Mouse (Mus musculus): Measurements from ENCODE around the gene Idh3g.

The Idh3g gene

DNA sequence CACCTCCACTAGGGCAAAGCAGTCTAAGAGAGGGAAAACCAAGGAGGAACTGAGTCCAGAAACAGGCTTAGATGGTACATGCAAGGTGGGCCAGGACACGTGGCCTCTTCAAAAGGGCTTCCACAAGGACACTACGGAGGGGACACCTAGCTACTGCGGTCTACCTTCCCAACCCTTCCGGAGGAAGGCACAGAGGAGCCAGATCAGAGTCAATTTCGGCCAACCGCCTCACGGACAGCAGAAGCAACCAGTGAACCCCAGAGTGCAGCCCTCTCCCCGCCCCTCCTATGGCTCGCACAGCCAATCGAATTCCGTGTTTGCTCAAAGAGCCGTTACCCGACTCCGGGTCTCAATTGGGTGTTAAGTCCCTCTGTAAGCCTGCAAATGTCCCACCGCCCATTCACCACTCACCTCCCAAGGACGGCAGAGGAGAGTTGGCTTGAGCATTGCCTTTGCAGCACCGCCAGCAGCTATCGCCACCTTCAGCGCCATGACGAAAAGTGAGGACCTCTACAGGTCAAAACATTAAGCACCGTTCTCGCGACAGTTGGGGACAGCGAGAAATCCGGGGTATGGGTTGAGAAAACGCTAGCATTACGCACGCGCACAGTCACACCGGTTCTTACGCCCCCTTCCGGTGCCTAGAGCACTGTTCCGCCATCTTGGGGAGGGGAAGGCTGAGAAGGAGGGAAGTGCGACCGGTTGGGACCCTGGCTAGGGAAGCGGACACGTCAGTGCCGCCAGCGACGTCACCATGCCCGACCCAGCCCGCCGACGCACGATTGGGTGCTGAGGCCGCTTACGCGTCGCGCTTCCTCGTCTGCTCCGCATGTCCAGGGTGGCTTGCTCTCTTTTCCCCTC is at the start of gene Idh3g, which contains the start of gene Ssr4:
Gene Idh3g, minus strand, starts transcription at position 534 of the 861 bp plus-strand sequence.
Gene Ssr4, plus strand, starts transcription at position 665 of the 861 bp plus-strand sequence.
- DNase-seq = peak; percentile 87 to 93

DNA sequence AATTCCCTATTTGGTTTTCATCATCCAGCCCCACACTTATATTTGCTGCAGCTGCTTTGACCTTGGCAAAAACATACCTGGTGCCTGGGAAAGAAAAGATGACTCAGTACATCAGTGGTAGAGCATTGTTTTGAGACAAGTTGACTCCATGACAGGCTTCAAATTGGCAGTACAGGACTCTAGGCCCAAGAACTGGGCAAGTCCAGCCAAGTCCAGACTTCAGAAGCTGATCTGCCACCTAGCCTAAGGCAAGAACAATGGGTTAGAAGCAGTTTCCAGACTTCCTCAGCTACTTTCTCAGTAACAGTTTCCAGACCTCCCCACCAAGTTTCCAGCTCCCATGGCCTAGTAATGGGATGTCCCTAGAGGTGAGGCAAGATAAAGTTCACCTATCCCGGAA is 49.0 kb upstream of the Idh3g start:
- no peak for DNase-seq

DNA sequence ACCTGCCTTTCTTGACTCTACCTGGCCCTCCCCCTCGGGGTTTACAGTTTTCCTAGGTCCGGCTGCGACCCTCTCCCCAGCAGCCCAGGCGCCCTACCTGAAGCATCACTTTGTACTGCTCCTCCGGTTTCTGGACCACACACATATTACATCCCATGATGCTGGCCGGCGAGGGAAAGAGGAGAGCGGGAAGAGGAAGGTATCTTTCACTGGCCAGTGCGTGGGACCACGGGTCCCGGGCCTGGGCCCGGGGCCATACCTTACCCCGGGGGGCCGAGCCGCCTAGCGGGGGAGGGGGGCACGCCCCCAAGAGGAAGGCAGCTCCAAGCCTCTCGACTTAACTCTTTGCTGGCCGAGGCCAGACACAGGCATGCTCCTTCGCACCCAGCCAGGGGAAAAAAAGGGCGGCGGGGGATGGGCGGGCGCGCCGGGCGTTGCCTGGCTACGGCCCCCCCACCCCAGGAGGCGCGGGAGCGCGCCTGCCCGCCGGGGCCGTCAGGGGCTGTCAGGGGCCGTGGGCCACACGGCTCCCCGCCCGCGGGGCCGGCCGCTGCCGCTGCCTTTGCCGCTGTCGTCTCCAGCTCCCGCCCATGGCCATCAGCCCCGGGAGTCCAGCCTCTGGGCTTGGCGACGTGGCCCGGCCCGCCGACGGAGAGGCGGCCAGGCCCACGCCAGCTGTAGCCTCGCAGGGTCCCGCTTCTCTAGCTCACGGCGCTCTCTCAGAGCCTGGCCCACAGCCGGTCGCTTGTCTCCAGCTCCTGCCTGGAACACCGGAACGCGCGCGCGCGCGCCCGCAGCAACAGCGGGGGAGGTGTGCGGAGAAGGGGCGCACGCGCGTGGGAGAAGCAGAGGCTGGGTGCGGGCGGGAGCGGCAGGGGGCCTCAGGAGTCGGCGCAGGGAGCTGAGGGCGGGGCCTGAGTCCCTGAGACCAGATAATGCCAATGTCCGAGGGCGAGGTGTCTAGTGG is 37.8 kb upstream of the Idh3g start, which contains the start of gene Pdzd4:
Gene Pdzd4, minus strand, starts transcription at position 785 of the 967 bp plus-strand sequence.
- peak; percentile 34 to 41 for DNase-seq

DNA sequence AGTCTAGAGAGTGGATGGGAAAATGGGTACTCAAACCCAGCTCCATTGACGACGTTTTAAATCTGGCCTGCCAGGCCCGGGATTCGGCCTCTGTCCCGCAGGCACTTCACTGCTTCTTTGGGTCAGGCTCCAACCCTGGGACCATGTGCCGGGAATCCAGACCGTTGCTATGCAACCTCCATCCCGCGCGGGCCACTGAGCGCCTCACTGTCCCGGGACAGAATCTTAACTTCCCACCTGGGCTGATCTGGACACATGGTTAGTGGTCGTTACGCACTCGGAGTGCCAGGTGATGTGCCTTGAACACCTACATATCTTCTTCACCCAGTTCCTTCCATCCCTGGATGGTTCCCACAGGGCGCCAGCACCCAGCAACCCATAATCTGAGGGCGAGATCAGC is 37.0 kb upstream of the Idh3g start:
- no peak for DNase-seq

DNA sequence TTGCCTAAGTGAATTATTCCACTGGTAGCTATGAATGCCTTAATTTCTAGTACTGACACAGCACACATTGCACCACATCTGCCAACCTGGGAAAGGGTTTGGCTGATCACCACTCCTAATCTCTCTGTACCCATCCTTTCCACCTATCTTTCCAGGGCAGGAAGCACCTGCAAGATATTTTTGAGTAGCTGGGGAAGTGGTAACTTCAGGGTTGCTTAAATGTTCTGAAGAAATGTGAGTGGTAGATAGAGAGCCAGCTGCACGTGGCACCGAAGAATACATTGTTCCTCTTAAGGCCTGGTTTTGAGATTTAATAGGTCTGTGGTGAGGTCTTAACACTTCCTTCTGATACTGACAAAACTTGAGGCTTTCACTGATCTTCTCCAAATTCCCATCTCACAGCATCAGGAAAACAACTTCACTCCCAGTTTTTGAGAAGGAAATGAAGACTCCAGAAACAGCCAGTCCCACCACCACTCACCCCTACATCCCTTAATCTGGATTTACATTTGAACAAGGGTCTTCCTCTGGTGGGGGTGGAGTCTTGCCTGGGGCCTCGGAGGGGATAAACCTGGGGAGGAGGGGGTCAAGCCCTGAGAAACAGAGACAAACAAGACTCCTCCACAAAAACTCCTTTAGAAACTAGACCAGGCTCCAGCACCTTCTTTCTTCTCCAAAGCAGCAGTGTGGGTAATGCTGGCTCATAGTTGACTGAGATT is 30.1 kb upstream of the Idh3g start:
- DNase-seq = no peak

DNA sequence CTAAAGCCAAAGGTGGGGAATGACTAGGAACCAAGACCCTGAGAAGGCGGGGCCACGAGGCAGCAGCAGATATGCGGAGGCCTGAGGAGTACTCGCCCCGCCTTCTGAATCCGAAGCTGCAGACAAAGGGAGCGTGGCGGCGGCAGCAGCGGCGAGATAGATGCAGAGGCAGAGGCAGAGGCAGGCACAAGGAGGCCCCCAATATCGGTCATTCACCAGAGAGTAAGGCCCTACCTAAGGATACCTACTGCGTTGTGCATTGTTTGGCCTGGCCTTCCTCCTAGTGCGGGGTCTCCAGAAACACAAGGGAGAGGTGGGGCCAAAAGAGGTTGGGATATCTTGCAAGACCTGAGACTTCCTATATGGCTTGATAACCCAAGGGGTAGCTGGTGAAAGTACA is 28.4 kb upstream of the Idh3g start:
- DNase-seq = no peak

DNA sequence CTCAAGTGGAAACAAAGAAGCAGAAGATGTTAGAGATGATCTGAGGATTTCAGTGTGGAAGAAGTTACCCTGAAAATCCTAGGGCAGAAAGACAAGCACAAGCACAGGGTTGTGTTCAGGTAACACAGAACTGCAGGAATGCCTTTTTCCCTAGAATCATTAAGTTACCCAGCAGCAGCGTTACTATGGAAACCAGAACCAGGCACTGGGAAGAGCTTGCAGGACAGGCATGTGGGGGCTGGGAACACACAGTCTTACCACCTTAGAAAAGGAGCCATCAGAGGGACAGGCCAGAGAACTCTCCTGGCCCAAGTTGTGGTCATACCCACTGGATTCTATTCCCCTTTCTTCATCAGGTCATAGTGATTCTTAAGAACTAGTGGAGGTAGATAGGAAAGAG is 19.1 kb upstream of the Idh3g start:
- DNase-seq = no peak

DNA sequence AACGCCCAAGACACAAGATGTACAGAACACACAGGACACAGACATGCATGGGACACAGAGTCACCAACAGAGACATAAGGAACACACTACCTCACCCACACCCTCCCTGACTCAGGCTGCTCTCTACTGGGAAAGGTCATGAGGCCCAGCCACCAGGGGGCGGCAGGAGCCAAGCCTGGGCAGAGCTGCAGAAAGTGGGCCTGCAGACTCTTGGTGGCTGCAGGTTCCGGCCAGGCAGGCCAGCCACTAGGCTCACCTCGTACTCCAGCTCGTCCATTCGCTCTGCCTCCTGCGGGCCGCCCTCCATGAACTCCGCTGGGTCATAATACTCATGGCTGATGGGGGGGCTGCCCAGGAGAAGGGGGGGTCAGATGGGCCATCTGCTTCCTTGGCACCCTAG is 11.8 kb upstream of the Idh3g start:
- DNase-seq = peak; percentile 36 to 46

DNA sequence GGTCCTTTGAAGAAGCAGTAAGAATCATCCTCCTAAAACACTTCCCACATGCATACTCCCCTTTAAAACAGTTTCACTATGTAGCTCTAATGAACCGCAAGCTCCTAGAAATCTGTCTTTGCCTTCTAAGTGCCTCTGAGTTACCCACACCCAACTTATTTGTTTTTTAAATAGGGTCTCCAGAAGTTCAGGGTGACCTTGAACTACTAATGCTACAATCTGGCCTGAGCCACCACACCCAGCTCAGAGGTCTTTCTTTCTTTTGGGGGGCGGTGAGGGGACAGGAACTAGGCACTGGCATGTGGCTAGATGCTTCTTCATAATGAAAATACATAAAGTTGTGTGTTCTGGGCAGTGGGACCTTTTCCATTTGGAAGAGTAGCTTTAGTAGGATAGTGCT is 10.8 kb upstream of the Idh3g start:
- no peak for DNase-seq

DNA sequence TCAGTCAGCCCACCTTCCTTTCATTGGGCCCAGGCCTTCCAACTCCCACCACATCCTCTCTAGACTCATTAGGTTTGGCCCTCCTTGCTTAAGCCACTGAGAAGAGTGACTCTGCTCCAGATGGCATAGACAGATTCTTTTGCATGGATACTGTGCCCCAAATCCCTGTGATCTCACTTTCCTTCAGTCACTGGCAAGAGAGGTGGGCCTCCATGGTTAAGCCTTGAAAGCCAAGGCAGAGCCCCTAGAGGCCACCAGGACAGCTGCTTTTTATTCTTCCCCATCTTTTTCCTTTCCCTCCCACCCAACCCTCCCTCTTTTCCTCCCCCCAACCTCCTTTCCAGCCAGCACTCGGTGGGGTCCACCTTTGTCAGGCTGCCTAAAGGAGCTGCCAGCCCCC is 6.8 kb upstream of the Idh3g start:
- no peak for DNase-seq

DNA sequence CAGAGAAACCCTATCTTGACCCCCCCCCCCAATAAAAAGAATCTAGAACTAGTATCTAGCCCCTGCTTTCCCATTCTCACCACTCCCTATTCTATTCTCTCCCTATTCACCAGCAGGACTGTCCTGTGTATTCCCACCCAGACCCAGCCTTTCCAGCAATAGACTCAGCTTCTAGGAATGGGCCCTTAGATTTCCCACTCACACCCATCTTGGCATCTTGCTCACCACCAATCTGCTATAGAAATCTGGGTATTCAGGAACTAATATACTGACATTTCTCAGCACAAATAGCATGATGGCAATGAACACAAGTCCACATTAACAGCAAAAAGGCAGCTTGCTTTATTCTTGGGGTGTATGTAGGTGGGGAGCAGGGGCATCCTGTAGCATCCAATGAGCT is 6.3 kb upstream of the Idh3g start:
- DNase-seq = no peak

DNA sequence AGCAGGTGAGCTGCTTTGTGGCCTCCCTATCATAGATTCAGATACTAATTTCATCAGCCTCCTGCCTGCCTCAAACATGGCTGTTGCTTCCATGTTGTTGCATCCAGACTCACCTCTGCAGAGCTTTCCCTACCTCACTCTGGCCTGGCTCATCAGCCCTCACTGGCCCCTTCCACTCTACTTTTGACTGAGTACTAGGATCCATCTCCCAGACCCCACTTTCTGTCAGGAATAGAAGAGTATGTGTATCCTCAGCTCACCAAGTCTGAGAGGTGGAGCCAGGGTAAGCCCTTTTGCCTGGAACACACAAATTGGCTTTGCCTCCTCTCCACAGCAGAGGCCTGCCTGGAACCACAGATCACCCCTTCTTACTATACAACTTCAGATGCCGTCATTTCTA is 1.8 kb upstream of the Idh3g start:
- no peak for DNase-seq

DNA sequence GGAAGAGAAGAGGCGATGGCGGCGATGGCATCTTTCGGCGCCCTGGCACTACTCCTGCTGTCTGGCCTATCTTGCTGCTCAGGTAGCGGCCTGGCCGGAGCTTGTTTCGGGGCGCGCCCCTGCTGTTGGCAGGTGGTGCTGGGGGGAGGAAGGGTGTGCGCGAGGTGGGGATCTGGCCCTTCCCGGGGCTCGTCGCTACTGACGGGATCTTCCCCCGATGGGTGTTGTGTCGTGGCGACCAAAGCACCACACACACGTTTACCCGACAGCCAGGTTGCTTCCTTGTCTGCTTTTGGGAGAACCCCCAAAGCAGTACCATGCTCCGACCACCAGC is 495 bp upstream of the Idh3g start:
- no peak for DNase-seq

DNA sequence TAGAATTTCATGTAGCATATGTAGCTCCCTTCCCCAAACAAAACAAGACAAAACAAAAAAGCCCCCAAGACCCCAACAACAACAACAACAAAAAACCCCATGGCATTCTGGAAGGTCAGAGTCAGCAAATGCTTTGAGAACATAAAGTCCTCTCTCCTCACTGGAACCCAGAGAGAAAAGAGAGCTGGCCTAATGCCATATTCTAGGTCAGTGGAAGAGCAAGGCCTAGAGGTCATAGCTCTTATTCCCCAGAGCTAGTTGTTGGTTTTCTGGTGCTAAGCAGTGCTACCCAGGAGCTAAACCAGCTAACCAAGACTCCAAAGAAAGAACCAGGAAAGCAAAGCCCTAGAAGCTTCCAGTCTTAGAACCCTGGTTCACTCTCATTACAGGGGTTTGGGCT is 1.0 kb downstream of the Idh3g start:
- no peak for DNase-seq

DNA sequence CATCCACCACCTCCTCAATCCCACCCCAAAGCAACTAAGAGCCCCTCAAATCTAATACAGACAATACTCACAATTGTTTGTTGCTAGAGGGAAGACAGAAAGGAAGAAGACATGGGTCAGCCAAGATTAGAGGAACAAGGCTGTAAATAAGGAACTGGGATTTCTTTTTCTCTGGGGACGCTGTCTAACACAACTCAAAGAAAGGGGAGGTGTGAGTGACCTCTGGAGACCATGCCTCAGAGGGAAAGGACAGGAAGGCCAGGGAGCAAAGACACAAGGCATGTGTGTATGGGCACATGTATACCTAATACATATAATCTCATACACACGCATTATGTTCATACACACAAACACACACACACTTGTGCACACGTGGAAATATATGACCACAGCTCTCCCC is 4.5 kb downstream of the Idh3g start:
- no peak for DNase-seq

DNA sequence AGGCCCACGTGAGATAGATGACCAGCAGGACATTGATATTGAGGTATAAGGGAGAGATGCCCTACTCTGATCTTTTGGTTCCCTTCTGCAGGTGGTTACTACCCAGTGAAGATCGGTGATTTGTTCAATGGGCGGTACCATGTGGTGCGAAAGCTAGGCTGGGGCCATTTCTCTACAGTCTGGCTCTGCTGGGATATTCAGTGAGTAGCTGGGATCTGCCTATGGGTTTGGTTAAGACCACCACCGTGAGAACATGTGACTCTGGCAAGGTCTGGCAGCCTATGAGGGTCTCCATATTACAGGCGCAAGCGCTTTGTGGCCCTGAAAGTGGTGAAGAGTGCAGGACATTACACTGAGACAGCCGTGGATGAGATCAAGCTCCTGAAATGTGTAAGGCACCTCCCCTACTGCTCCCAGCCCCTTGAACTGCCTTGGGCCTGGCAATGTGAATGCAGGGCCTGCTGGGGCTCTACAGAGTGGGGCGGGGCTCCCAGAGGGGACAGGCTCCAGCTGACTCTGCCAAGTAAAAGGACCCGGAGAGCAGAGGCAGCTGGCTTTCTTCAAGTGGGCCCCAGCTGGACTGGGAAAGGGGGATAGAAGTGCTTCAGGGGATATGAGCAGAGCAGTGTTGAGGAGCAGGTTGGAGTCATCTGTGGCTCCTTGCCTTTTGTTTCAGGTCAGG is 11.8 kb downstream of the Idh3g start:
- no peak for DNase-seq

DNA sequence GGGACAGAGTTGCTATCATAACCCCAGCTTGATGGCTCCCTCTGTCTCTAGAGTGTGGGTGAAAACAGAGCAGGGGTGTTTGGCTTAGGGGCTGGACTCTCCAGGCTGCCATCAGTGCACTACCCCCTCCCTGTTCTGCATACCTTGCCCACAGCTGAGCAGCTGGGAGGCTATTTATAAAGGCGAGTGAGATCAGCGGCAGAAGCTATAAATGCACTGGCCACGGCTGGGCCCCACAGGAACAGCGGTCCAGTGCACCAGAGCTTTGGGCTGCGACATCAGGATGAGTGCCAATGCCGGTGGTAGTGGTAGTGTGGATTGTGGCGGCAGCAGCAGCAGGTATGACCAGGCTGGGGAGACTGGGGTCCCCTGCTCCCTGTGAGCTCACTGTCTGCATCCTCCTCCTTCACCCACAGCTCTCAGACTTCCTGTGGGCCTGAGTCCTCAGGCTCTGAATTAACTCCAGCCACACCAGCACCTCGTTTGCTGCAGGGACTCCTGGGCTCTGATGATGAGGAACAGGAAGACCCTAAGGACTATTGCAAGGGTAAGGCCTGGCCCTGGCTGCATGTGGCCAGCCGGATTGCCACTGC is 12.4 kb downstream of the Idh3g start, which contains the start of gene Srpk3:
Gene Srpk3, plus strand, starts transcription at position 238 of the 593 bp plus-strand sequence.
- DNase-seq = no peak

DNA sequence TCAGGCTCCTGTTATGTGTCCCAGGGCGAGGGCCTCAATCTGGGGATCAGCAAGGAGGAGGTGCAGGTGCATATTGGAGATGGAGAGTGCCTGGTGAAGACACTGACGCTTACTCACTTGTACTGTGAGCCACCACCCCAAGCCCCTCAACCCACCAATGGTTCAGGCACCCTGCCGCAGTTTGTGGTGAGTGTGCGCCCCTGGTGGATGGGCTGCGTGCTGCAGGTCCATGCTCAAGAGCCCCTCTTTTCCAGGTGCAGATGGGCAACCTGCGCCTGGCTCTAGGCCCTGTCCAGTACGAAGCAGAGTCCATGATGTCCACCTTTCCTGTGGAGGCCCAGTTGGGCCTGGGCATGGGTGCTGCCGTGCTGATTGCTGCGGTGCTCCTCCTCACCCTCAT is 19.4 kb downstream of the Idh3g start:
- no peak for DNase-seq

DNA sequence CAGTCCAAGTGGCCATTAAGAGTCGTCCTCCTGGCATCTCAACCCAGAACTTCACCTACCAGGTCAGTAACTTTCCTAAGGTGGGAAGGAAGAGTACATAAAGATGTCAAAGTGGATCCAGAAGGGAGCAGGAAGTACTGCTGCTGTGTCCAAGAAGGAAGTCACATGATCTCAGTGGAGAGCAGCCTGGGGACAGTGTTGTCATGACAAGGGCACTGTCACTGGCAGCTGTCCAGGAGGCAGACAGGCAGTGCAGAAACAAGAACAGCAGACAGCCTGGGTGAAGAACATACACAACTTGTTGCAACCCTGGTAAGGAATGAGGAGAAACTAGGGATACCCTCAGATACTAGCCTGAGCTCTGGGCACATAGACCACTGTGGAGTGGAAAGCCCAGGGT is 21.4 kb downstream of the Idh3g start:
- DNase-seq = no peak

DNA sequence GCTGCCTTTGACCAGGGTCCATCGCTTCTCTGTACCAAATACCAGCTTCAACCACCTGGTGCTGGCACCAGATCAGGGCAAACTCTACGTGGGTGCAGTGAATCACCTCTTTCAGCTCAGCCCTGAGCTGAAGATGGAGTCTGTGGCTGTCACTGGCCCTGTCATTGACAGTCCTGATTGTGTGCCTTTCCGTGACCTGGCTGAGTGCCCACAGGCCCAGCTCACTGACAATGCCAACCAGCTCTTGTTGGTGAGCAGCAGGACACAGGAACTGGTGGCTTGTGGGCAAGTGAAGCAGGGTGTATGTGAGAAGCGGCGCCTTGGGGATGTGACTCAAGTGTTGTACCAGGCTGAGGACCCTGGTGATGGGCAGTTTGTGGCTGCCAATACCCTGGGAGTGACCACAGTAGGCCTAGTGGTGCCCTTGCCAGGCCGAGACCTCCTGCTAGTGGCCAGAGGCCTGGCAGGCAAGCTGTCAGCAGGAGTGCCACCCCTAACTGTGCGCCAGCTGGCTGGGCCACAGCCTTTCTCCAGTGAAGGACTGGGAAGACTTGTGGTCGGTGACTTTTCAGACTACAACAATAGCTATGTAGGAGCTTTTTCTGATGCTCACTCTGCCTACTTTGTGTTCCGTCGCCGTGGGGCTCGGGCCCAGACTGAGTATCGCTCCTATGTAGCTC is 27.9 kb downstream of the Idh3g start:
- DNase-seq = no peak

Data from thymus, adult 18-20 months (tissue).